ENCODE assay signal across 14 mouse cellular contexts in the genomic region with DNA sequence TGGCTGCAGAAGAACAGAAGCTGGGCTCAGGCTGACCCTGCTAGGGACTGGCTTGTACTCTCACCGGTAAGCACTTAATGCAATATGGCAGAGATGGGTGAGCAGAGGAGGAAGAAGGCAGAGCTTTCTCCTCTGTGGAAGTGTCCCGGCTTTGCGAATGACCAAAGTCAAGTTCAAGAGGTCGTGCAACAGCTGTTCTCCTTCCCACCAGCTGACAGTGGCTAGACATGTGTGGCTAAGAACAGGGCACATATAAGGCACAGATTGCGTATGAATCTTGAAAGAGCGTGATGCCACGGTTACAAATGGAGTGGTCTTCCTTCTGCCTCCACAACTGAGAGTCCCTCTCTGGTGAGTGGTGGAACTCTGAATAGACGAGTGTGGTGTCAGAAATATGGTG.
"Had no signal": no experiment of that assay in that cellular context is flagged by ENCODE, and none has a peak within 500 bp of the region (broad histone marks: within the 10 kb centered on the region; RNA-seq: fewer than 3 reads in every experiment).

No protein-coding gene starts in this region.

- H3K27me3 ChIP-seq: midbrain, embryonic 13.5 days; neural tube, embryonic 12.5 days; stomach, embryonic 15.5 days had no signal

- H3K4me2 ChIP-seq: lung, embryonic 14.5 days; midbrain, embryonic 11.5 days; midbrain, embryonic 13.5 days; neural tube, embryonic 12.5 days; stomach, embryonic 15.5 days had no signal

- H3K9ac ChIP-seq: lung, embryonic 14.5 days; midbrain, embryonic 13.5 days; neural tube, embryonic 12.5 days; stomach, embryonic 15.5 days had no signal

- H3K27ac ChIP-seq: midbrain, embryonic 13.5 days; neural tube, embryonic 12.5 days; stomach, embryonic 15.5 days; stomach, postnatal 0 days had no signal

- H3K9me3 ChIP-seq: midbrain, embryonic 13.5 days; neural tube, embryonic 12.5 days; stomach, embryonic 15.5 days had no signal

- H3K4me3 ChIP-seq: midbrain, embryonic 13.5 days; neural tube, embryonic 12.5 days; stomach, embryonic 15.5 days had no signal

- ATAC-seq: midbrain, embryonic 13.5 days; midbrain, embryonic 16.5 days had no signal

- H3K36me3 ChIP-seq: midbrain, embryonic 13.5 days; neural tube, embryonic 12.5 days; stomach, embryonic 15.5 days had no signal

- DNase-seq: lung, adult 18-20 months; lung, embryonic 14.5 days; lung, postnatal 10 days; lung, postnatal 4 days; right cerebral cortex, postnatal 14 days; thymus, adult 2 months; thymus, postnatal 25 days; thymus, postnatal 4 days had no signal
